ENCODE assay signal across 8 mouse cellular contexts in genomic region chr7:16842645-16843063, GRCm38 (mm10). TPM values are rescaled to one million over a fixed set of nuclear protein-coding genes. Genes with fewer than 3 reads are reported as not detected.
DNase-seq lines count a peak whose midpoint lies in the region; ATAC-seq lines count a peak whose summit lies in the region.

TSS of gene Prkd2 (plus strand) at chr7:16842902.

- no peaks in the 10 kb centered on the region for H3K27me3 ChIP-seq in forebrain, embryonic 14.5 days (replicated peaks; ENCODE audit: control insufficient read depth, insufficient read depth, low read length)
- H3K27me3 ChIP-seq in liver, embryonic 15.5 days: no peaks in the 10 kb centered on the region
- no peaks in the 10 kb centered on the region for H3K27me3 ChIP-seq in neural tube, embryonic 11.5 days (ENCODE audit: control insufficient read depth, insufficient read depth, low read length)
- H3K27me3 ChIP-seq in stomach, embryonic 16.5 days (ENCODE audit: control insufficient read depth, insufficient read depth, low read length): no peaks in the 10 kb centered on the region

- DNase-seq in ES-CJ7 (ENCODE audit: low read depth, low spot score): peak; percentile 69
- peak; percentile 80 for DNase-seq in cerebellum, adult 11 months
- peak; percentile 93 for DNase-seq in forebrain, embryonic 14.5 days (ENCODE audit: low spot score)
- peak; percentile 96 for DNase-seq in heart, postnatal 10 days
- peak; percentile 96 for DNase-seq in kidney, postnatal 4 days
- peak; percentile 90 for DNase-seq in neural tube, embryonic 11.5 days (ENCODE audit: low spot score)

- peak within 1 kb of the TSS; percentile 68 for H3K9ac ChIP-seq in forebrain, embryonic 14.5 days (ENCODE audit: low read length)
- peak within 1 kb of the TSS; percentile 82 for H3K9ac ChIP-seq in liver, embryonic 15.5 days
- peak within 1 kb of the TSS; percentile 71 for H3K9ac ChIP-seq in neural tube, embryonic 11.5 days (ENCODE audit: low read length)
- peak within 1 kb of the TSS; percentile 86 for H3K9ac ChIP-seq in stomach, embryonic 16.5 days (ENCODE audit: low read length)

- H3K36me3 ChIP-seq in forebrain, embryonic 14.5 days (ENCODE audit: control insufficient read depth, insufficient read depth, low read length): peaks cover 37% of the 10 kb centered on the region
- H3K36me3 ChIP-seq in liver, embryonic 15.5 days (replicated peaks): peaks cover 39% of the 10 kb centered on the region
- peaks cover 18% of the 10 kb centered on the region for H3K36me3 ChIP-seq in neural tube, embryonic 11.5 days (ENCODE audit: control insufficient read depth, insufficient read depth, low read length)
- H3K36me3 ChIP-seq in stomach, embryonic 16.5 days (ENCODE audit: control insufficient read depth, insufficient read depth, low read length): peaks cover 13% of the 10 kb centered on the region

- WGBS in forebrain, embryonic 14.5 days: under 1% methylated on average over 32 of the region's 32 CpGs
- under 1% methylated on average over 32 of the region's 32 CpGs for WGBS in liver, embryonic 15.5 days (ENCODE audit: insufficient replicate concordance)
- WGBS in neural tube, embryonic 11.5 days: under 1% methylated on average over 31 of the region's 32 CpGs
- WGBS in stomach, embryonic 16.5 days: 0% methylated on average over 32 of the region's 32 CpGs

- peaks cover 11% of the 10 kb centered on the region; the same call in 1 of the 2 replicates for H3K4me1 ChIP-seq in forebrain, embryonic 14.5 days (ENCODE audit: control insufficient read depth, insufficient read depth, low read length)
- H3K4me1 ChIP-seq in liver, embryonic 15.5 days (replicated peaks): peaks cover 67% of the 10 kb centered on the region
- H3K4me1 ChIP-seq in neural tube, embryonic 11.5 days (ENCODE audit: control insufficient read depth, insufficient read depth, low read length): peaks cover 14% of the 10 kb centered on the region
- peaks cover 30% of the 10 kb centered on the region for H3K4me1 ChIP-seq in stomach, embryonic 16.5 days (ENCODE audit: control insufficient read depth, insufficient read depth, low read length)

- intact Hi-C loops in heart, postnatal 10 days (cut with DNase I): loop anchor here (1.0 kb wide), 1 partner anchor 8 kb away; no protein-coding TSS in a partner anchor

- H3K27ac ChIP-seq in forebrain, embryonic 14.5 days (ENCODE audit: low read depth, low read length): peak within 1 kb of the TSS; percentile 44; the same call in 1 of the 2 replicates
- peak within 1 kb of the TSS; percentile 79 for H3K27ac ChIP-seq in liver, embryonic 15.5 days (replicated peaks)
- peak within 1 kb of the TSS; percentile 64; the same call in 1 of the 2 replicates for H3K27ac ChIP-seq in neural tube, embryonic 11.5 days (ENCODE audit: low read depth, low read length)
- H3K27ac ChIP-seq in stomach, embryonic 16.5 days (ENCODE audit: low read length): peak within 1 kb of the TSS; percentile 88

- no peaks in the 10 kb centered on the region for H3K9me3 ChIP-seq in forebrain, embryonic 14.5 days (replicated peaks; ENCODE audit: control insufficient read depth, low read length)
- H3K9me3 ChIP-seq in liver, embryonic 15.5 days (replicated peaks): no peaks in the 10 kb centered on the region
- no peaks in the 10 kb centered on the region for H3K9me3 ChIP-seq in neural tube, embryonic 11.5 days (ENCODE audit: control insufficient read depth, low read length)
- H3K9me3 ChIP-seq in stomach, embryonic 16.5 days (replicated peaks; ENCODE audit: control insufficient read depth, low read length): no peaks in the 10 kb centered on the region

- peak; percentile 93 for ATAC-seq in forebrain, embryonic 14.5 days
- ATAC-seq in liver, embryonic 15.5 days (ENCODE audit: insufficient read depth): peak; percentile 65
- peak; percentile 78 for ATAC-seq in neural tube, embryonic 11.5 days (ENCODE audit: insufficient read depth, low FRiP score, low TSS enrichment)
- peak; percentile 84 for ATAC-seq in stomach, embryonic 16.5 days (ENCODE audit: insufficient read depth, low FRiP score)

- H3K4me2 ChIP-seq in forebrain, embryonic 14.5 days (ENCODE audit: low read length): peak within 1 kb of the TSS; percentile 67
- H3K4me2 ChIP-seq in liver, embryonic 15.5 days: peak within 1 kb of the TSS; percentile 95
- H3K4me2 ChIP-seq in neural tube, embryonic 11.5 days (ENCODE audit: low read depth): peak within 1 kb of the TSS; percentile 94
- H3K4me2 ChIP-seq in stomach, embryonic 16.5 days (ENCODE audit: low read depth, low read length): peak within 1 kb of the TSS; percentile 94

- peak within 1 kb of the TSS; percentile 53 for H3K4me3 ChIP-seq in forebrain, embryonic 14.5 days (ENCODE audit: low read depth, low read length)
- peak within 1 kb of the TSS; percentile 77 for H3K4me3 ChIP-seq in liver, embryonic 15.5 days (replicated peaks)
- peak within 1 kb of the TSS; percentile 56 for H3K4me3 ChIP-seq in neural tube, embryonic 11.5 days (ENCODE audit: low read depth, low read length)
- H3K4me3 ChIP-seq in stomach, embryonic 16.5 days (replicated peaks; ENCODE audit: low read length): peak within 1 kb of the TSS; percentile 61

RNA-seq across cellular contexts. Expression of gene Prkd2, which starts in this region (rescaled TPM):
- polyA plus RNA-seq in forebrain, embryonic 14.5 days (2014; fragmentation: Nextera tagmentation; extraction: Ambion mirVana): 4.5 and 6.7 TPM in 2 replicates
- total RNA-seq in heart, postnatal 10 days (2021): 10 to 100 TPM; 27.8 to 31.9 TPM
- 3.2 and 3.8 TPM in 2 replicates for polyA plus RNA-seq in liver, embryonic 15.5 days (2015; fragmentation: Nextera tagmentation; extraction: Ambion mirVana)
- polyA plus RNA-seq in neural tube, embryonic 11.5 days (2014; fragmentation: Nextera tagmentation; extraction: Ambion mirVana): 10.9 and 11.2 TPM in 2 replicates
- polyA plus RNA-seq in stomach, embryonic 16.5 days (2015; fragmentation: Nextera tagmentation; extraction: Ambion mirVana): 11.1 and 11.8 TPM in 2 replicates

Comparison
In these comparisons a context has a peak if more than half of its experiments do, and no peak if none do; other contexts are left out.
1. Peak in every context shown above with its lines: DNase-seq, ATAC-seq, H3K4me3 ChIP-seq and H3K27ac ChIP-seq.